Mouse (Mus musculus) left cerebral cortex, adult 11 months (tissue): ENCODE measurements at regions not wholly inside any gene's neighbourhood (a gene's known extent, or its start where the extent isn't known, plus 50 kb on each side); places are given as distances from the start of the nearest gene placed in this dataset.
"Not testable (repeated sequence)": the region's sequence is repeated elsewhere in the genome, so short reads cannot be mapped to it uniquely, and the experiment has no call there.

Experiments used
- DNase-seq: peaks from one replicate; pipeline ENCODE4 v3.0.0; 2022; ENCODE audit warnings: low spot score

GRCm38 (mm10) chr14:53800508-53801136 lies 453.3 kb downstream of the Dad1 start:
- DNase-seq, result no peak

GRCm38 (mm10) chr14:53795160-53795559 lies 458.7 kb downstream of the Dad1 start:
- DNase-seq, result not testable (repeated sequence)

GRCm38 (mm10) chr14:53794527-53794926 lies 459.4 kb downstream of the Dad1 start:
- no peak for DNase-seq

- DNase-seq, result not testable (repeated sequence)
Observed at GRCm38 (mm10) chr14:53792432-53792831, 461.5 kb downstream of the Dad1 start.

- not testable (repeated sequence) for DNase-seq
Observed at GRCm38 (mm10) chr14:53785547-53785946, 468.4 kb downstream of the Dad1 start.

GRCm38 (mm10) chr14:53777375-53777774 lies 476.5 kb downstream of the Dad1 start:
- DNase-seq, result no peak

GRCm38 (mm10) chr14:53776717-53777116 lies 477.2 kb downstream of the Dad1 start:
- peak; percentile 16 for DNase-seq

GRCm38 (mm10) chr14:53766501-53766900 lies 487.4 kb downstream of the Dad1 start:
- not testable (repeated sequence) for DNase-seq

GRCm38 (mm10) chr14:53765918-53766317 lies 488.0 kb downstream of the Dad1 start:
- not testable (repeated sequence) for DNase-seq

- DNase-seq, result not testable (repeated sequence)
Observed at GRCm38 (mm10) chr14:53760578-53760977, 493.3 kb downstream of the Dad1 start.

GRCm38 (mm10) chr14:53757782-53758181 lies 496.1 kb downstream of the Dad1 start:
- not testable (repeated sequence) for DNase-seq

GRCm38 (mm10) chr14:53757095-53757494 lies 496.8 kb downstream of the Dad1 start:
- DNase-seq, result not testable (repeated sequence)

- DNase-seq, result no peak
Observed at GRCm38 (mm10) chr14:53750703-53751441, 503.0 kb downstream of the Dad1 start.

- not testable (repeated sequence) for DNase-seq
Observed at GRCm38 (mm10) chr14:53743552-53743951, 510.4 kb downstream of the Dad1 start.

- DNase-seq, result not testable (repeated sequence)
Observed at GRCm38 (mm10) chr14:53742864-53743263, 511.0 kb downstream of the Dad1 start.

- peak; percentile 6 for DNase-seq
Observed at GRCm38 (mm10) chr14:53741246-53741645, 512.7 kb downstream of the Dad1 start.

- DNase-seq, result not testable (repeated sequence)
Observed at GRCm38 (mm10) chr14:53737962-53738361, 515.9 kb downstream of the Dad1 start.

GRCm38 (mm10) chr14:53736274-53736673 lies 517.6 kb downstream of the Dad1 start:
- DNase-seq, result peak; percentile 0

- DNase-seq, result not testable (repeated sequence)
Observed at GRCm38 (mm10) chr14:53731600-53731999, 522.3 kb downstream of the Dad1 start.

- DNase-seq, result not testable (repeated sequence)
Observed at GRCm38 (mm10) chr14:53729877-53730276, 524.0 kb downstream of the Dad1 start.

- DNase-seq, result not testable (repeated sequence)
Observed at GRCm38 (mm10) chr14:53729149-53729548, 524.8 kb downstream of the Dad1 start.

GRCm38 (mm10) chr14:53726914-53727313 lies 527.0 kb downstream of the Dad1 start:
- DNase-seq, result not testable (repeated sequence)

- DNase-seq, result not testable (repeated sequence)
Observed at GRCm38 (mm10) chr14:53723611-53724010, 530.3 kb downstream of the Dad1 start.
